Mouse (Mus musculus) natural killer cell, adult 2 months (primary cell): ENCODE results near the gene Map4k3.
"Not testable (repeated sequence)": the region's sequence is repeated elsewhere in the genome, so short reads cannot be mapped to it uniquely, and the experiment has no call there.

Experiments used
- DNase-seq, 2 experiments: peaks; one replicate each; pipeline ENCODE4 v3.0.0; 2022; ENCODE audit warnings: low spot score in 2 of 2

The Map4k3 gene

DNA sequence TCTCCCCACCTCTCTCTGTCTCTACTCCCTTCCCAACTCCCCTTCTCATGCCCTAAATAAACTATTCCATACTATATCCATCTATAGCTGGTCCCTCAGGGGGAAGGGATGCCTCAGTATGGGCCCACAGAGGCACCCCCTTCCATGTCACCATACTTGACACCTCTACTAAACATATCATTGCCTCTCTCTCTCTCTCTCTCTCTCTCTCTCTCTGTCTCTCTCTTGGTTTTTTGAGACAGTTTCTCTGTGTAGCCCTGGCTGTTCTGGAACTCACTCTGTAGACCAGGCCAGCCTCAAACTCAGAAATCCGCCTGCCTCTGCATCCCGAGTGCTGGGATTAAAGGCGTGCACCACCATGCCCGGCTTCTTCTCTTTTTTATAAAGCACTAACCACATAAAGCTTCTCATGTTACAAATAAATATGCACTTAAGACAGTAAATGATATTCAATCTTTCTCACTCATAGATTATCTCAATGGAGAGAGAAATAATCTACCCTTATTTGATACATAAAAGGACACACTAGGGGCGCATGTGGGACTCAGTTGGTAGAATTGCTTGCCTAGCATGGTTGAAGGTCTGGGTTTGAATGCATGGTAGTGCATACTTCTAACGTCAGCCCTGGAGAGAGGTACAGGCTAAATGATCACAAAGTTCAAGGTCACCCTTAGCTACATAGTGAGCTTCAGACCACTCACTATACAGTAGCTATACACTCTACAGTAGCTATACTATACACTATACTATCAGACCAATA, 159.3 kb downstream of the Map4k3 start:
- no peak for DNase-seq

DNA sequence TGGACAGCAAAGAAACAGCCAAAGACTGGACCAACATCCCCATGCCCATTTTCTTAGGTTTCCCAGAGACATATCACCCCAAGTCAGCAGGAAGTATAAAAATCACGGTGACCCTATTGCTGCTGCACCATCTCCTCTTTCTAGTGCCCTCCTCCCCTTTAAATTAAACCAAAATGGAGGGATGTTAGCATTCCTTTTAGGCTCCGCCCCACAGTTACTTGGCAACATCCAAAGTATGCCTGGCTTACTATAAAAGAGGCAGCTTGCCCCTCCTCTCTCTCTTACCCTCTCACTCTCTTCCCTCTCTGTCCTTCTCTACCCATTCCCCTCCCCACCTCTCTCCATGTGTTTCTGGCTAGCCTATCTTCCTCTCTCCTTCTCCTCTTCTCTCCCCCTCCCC, 159.8 kb downstream of the Map4k3 start:
- no peak for DNase-seq

GRCm38 (mm10) chr17:80564611-80564924, 163.7 kb downstream of the Map4k3 start:
- peak; percentile 41 to 71 for DNase-seq

DNA sequence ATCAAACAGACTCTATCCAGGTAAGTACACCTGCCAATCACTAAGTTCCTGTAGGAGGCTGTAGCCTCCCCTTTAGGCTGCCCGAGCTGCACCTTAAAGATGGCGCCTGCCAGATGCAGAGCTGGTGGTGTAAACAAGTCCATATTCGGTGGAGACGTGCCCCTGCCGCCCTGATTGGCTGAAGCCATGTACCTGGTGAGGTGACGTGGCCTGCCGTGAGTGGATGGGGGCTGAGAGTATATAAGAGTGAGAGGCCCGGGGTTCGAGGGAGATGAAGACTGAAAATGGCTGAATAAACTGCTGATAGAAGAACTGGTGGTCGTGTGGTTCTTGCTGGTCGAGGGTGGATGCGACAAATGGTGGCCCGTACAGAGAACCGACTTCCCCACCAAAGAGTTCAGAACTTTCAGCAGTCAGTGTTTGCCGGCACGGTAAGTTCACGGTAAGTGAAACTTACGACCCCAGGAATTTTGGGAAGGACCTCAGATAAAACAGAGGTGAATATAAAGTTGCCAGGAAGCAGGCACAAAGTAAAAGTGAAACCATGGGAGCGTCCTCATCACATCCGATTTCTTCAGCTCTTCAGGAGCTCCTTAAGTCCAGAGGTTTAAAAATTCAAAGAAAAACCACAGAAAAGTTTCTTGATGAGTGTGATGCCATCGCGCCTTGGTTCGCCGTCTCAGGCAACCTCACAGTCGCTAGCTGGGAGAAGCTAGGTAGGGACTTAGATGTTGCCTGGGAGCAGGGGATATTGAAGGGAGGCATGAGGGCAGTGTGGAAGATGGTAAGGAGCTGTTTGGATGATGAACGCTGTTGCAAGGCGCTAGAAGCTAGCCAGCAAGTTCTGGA, 164.3 kb downstream of the Map4k3 start:
- peak; percentile 45 to 69 for DNase-seq

- DNase-seq = no peak
Observed at GRCm38 (mm10) chr17:80562792-80563191, 165.5 kb downstream of the Map4k3 start.

DNA sequence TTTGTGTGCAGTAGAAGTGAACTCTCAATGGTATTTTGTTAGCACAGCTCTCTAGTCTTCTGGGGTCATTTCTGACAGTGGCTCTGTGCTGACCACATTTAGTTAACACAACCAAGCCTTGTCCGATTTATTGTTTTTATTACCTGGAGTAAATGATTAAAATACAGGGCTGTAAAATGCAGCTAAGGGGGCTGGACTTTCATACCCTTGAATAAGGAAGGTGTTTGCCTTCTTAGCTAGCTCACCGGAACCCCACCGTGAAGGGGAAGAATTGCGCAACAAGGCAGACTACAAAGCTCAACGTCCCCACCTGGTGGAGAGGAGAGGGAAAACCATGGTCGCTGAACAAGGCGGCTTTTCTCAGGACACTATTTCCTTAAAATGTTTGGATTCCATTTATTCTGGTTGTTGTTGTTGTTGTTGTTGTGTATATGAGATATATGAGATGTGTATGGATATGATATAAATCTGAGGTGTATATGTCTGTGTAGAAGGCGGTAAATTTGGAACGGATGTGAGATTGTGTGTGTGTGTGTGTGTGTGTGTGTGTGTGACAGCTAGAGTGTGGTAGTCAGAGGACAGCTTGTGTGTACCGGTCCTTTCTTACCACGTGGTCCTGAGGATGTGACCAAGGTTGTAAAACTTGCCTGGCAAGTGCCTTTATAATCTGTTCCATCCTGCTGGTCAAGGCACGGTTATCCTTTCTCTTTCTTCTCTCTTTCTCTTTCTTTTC, 167.4 kb downstream of the Map4k3 start:
- peak; percentile 63 to 75 for DNase-seq

DNA sequence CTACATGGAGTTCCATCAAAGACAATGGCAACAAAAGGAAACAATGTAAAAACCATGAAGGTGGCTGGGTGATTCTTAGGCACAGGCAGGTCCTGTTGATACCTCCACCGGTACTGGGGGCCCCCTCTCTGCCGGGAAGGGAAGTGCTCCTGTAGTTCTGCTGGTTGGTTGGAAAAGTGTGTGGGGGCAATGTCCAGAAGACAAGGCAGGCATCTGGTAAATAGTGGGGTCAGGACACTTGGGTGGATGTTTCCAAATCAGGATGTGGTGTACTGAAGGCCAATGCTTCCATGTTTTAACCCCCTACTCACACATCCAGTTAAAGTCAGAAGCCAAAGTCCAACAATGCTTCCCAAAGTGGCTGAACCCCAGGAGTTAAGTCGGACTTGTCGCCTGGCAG, 168.5 kb downstream of the Map4k3 start:
- DNase-seq = no peak

- DNase-seq = peak in 1 of 2 experiments; percentile 54
Observed at GRCm38 (mm10) chr17:80559050-80559449, 169.2 kb downstream of the Map4k3 start.

GRCm38 (mm10) chr17:80558583-80558982, 169.7 kb downstream of the Map4k3 start:
- DNase-seq = no peak

- DNase-seq = no peak
Observed at GRCm38 (mm10) chr17:80557461-80557860, 170.8 kb downstream of the Map4k3 start.

DNA sequence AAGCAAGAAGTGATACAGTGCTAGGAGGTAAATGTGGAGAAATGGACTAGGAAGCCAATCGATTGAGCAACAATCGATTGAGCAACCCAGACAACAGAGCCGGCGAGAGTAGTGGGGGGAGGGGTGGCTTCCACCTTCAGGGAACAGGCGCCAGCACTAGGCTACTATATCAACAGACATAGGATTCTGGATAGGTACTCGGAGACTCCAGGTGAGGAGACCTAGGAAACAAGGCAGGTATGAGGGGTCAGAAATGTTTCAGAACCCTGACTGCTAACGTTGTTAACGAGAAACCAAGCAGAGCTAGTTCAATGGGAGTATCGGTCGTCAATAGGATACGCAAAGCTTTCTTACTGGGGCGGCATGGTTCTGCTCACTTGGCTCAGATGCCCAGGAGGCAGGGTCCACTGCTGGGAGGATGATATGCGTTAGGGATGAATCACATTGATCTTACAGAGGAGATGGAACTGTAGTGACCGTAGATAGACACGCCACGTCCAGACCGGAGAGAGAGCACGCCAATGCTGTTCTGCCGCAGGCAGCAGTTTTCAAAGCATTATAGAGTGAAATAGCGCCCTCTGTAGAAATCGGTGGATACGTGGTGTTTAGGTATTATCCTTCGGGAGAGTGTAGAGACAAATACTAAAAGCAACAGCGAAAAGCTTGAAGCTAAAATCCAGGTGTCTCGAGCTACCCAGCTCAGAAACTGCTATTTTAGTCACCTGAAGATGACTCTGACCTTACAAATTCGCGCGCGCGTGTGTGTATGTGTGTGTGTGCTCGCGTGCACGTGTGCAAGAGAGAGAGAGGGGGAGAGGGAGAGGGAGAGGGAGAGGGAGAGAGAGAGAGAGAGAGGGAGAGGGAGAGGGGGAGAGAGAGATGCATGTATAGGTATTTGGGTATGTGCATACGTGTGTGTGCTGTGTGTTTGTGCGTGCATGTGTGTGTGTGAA, 174.7 kb downstream of the Map4k3 start:
- DNase-seq = peak; percentile 58 to 69

- no peak for DNase-seq
Observed at GRCm38 (mm10) chr17:80552653-80553052, 175.6 kb downstream of the Map4k3 start.

DNA sequence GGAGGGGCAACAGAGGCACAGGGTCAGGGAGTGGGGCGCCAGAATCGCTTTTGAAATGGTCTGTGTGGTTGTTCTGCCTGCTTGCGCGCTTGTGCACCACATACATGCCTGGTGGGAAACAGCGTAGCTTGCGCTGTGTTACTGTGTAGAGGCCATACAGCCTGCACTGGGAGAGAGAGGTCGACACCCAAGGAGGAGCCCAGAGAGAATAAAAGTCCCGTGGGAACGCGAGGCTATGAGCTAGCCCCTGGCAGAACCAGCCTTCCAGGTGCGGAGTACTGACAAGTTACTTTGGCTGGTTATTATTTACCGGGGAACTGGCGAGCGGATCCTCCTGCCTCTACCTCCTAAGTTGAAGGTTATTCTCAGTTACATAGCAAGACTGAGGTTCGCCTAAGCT, 177.3 kb downstream of the Map4k3 start:
- no peak for DNase-seq

- DNase-seq = no peak
Observed at GRCm38 (mm10) chr17:80546846-80547245, 181.4 kb downstream of the Map4k3 start.

DNA sequence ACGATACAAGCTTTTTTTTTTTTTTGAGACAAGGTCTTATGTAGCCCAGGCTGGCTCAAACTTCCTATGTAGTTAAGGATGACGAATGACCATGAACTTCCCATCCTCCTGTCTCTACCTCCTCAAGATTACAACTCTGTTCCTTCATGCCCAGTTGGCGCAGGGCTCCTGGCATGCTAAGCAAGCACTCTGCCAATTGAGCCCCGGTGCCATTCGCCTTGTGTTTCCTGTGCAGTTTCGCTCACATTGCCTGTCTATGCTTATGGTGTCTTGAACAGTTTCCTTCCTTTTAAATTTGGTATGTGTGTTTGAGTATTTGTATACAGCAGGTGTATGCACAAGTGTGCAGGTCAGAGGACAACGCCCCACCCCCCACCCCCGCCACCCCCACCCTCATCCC, 182.1 kb downstream of the Map4k3 start:
- no peak for DNase-seq

GRCm38 (mm10) chr17:80543646-80544045, 184.6 kb downstream of the Map4k3 start:
- DNase-seq = no peak

DNA sequence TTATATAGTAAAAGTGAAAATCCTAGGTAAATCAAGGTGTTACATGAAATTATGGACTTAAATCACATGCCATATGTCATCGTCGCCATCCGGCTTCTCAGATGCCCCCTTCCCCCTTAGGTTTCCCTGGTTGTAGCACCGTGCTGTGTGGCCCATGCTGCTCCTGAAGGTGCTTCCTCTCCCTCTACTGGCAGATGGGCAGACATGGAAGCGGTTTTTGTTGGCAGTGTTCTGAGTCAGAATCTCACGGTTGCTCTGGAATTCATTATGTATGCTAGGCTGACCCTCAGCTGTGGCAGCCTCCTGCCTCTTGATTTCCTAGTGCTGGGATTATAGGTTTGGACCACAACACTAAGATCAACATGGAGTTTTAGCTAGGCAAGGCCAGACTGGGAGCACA, 191.1 kb downstream of the Map4k3 start:
- DNase-seq = no peak

DNA sequence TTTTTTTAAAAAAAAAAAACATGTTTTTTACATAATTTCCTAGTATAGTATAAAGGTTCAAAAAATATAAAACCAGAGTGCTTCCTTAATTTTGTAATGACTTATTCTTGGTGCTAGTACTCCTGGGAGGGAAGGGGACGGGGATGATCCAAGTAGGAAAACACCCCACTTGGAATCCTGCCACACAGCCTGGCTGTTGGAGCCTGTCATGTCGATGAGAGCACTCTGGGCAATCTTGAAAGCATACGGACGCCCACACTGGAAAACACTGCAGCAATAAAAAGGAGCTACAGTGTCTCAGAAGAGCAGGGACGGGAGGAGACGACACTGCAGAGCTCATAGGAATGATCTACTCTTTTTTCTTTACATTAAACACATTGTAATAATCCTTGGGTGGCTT, 192.7 kb downstream of the Map4k3 start:
- DNase-seq = no peak

DNA sequence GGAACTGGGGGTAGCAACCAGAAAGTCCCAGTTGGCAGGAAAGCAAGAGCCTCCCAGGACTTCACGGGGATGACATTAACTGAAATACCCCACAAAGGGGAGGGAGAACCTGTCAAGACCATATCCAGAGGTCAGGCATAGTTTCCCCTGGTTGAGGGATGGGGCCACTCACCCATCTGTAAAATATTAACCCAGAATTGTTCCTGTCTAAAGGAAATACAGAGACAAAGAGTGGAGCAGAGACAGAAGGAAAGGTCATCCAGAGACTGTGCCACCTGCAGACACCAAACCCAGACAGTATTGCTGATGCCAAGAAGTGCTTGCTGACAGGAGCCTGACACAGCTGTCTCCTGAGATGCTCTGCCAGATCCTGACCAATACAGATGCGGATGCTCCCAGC, 196.9 kb downstream of the Map4k3 start:
- not testable (repeated sequence) for DNase-seq
